Mouse (Mus musculus) myocyte (in vitro differentiated cells): ENCODE results near the gene Pdcl2. TPM values are rescaled to one million over a fixed set of nuclear protein-coding genes. Genes with fewer than 3 reads are reported as not detected.

ENCODE experiments used
- H3K27me3 ChIP-seq: one replicate; pipeline ENCODE4 v1.6.1; 2011; ENCODE audit not compliant: control insufficient read depth, insufficient read depth, insufficient read length
- H3K36me3 ChIP-seq: one replicate; pipeline ENCODE4 v1.6.1; 2011; ENCODE audit not compliant: control insufficient read depth, insufficient read depth
- H3K4me2 ChIP-seq: one replicate; pipeline ENCODE4 v1.6.1; 2011; ENCODE audit warnings: low read depth, control low read depth
- H3K4me3 ChIP-seq: one replicate; pipeline ENCODE4 v1.5.1; 2011; ENCODE audit warnings: mild to moderate bottlenecking, control low read depth, moderate library complexity
- H3K79me2 ChIP-seq: one replicate; pipeline ENCODE4 v1.6.1; 2011; ENCODE audit not compliant: control insufficient read depth, insufficient read depth
- H3ac ChIP-seq: one replicate; pipeline ENCODE4 v1.6.1; 2011; ENCODE audit not compliant: control insufficient read depth, insufficient read length
- CEBPB ChIP-seq: IDR thresholded peaks from 2 replicates; pipeline ENCODE4 v1.6.1; 2011; ENCODE audit warnings: mild to moderate bottlenecking, moderate library complexity; ENCODE audit not compliant: poor library complexity, insufficient read depth, severe bottlenecking
- E2F4 ChIP-seq: IDR thresholded peaks from one replicate; pipeline ENCODE4 v1.6.1; 2011; ENCODE audit warnings: mild to moderate bottlenecking, control low read depth, moderate library complexity; ENCODE audit not compliant: insufficient read depth
- MAX ChIP-seq: IDR thresholded peaks from one replicate; pipeline ENCODE4 v1.6.1; 2011; ENCODE audit warnings: low read depth, mild to moderate bottlenecking, control low read depth
- MYOD1 ChIP-seq, 3 experiments: IDR thresholded peaks; one replicate each; pipeline ENCODE4 v1.6.1; 2011; ENCODE audit warnings: control low read depth in 2 of 3, low read depth in 2 of 3, mild to moderate bottlenecking in 2 of 3, moderate library complexity in 1 of 3; ENCODE audit not compliant: insufficient read length in 2 of 3, control insufficient read depth in 1 of 3
- MYOG ChIP-seq, 3 experiments: IDR thresholded peaks; one replicate each; pipeline ENCODE4 v1.6.1; 2011; ENCODE audit warnings: control low read depth in 2 of 3, low read depth in 2 of 3, mild to moderate bottlenecking in 2 of 3; ENCODE audit not compliant: insufficient read length in 2 of 3, control insufficient read depth in 1 of 3, insufficient read depth in 1 of 3
- POLR2A ChIP-seq: IDR thresholded peaks from one replicate; pipeline ENCODE4 v1.6.1; 2011; ENCODE audit warnings: low read depth, mild to moderate bottlenecking, control low read depth, moderate library complexity; ENCODE audit not compliant: insufficient read length
- POLR2AphosphoS2 ChIP-seq: IDR thresholded peaks from one replicate; pipeline ENCODE4 v1.6.1; 2011; ENCODE audit warnings: low read depth, control low read depth; ENCODE audit not compliant: insufficient read length
- REST ChIP-seq: IDR thresholded peaks from one replicate; pipeline ENCODE4 v1.6.1; 2011; ENCODE audit warnings: mild to moderate bottlenecking, control low read depth, moderate library complexity; ENCODE audit not compliant: insufficient read depth, insufficient read length
- SRF ChIP-seq: IDR thresholded peaks from one replicate; pipeline ENCODE4 v1.6.1; 2011; ENCODE audit warnings: low read depth; ENCODE audit not compliant: control insufficient read depth, insufficient read length
- TCF12 ChIP-seq: IDR thresholded peaks from one replicate; pipeline ENCODE4 v1.6.1; 2011; ENCODE audit warnings: mild to moderate bottlenecking, control low read depth; ENCODE audit not compliant: poor library complexity, insufficient read depth, severe bottlenecking
- TCF3 ChIP-seq: IDR thresholded peaks from one replicate; pipeline ENCODE4 v1.6.1; 2011; ENCODE audit warnings: low read depth, control low read depth; ENCODE audit not compliant: insufficient read length
- USF1 ChIP-seq: IDR thresholded peaks from one replicate; pipeline ENCODE4 v1.6.1; 2011; ENCODE audit warnings: low read depth, mild to moderate bottlenecking, control low read depth, moderate library complexity
- polyA plus RNA-seq: library from polyadenylated mRNA; unstranded; fragments of >200 nt; fragmentation: generic; extraction: Trizol; gene quantifications from one replicate; pipeline ENCODE4 v1.2.1, GENCODE M21; 2012; ENCODE audit warnings: missing spikeins

Gene Pdcl2
- polyA plus RNA-seq, 1 experiment = not detected

DNA sequence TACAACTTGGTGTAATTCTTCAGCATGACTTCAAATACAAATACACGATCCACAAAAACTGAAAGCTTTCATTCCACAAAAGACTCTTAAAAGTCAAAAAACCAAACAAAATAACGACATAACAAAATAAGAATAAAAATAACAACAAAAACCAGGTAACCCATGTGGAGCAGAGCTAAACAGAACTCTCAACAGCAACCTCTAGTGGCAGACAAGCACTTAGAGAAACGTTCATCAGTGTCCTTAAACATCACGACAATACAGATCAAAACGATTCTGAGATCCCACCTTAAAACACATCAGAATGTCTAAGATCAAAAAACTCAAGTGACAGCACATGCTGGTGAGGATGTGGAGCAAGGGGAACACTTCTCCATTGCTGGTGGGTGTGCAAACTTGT is 43.9 kb downstream of the Pdcl2 start:
- H3ac ChIP-seq = no peak overlapping the region
- no peak overlapping the region for H3K4me3 ChIP-seq
- H3K36me3 ChIP-seq = no peaks in the 10 kb centered on the region
- TF ChIP-seq SRF = no peak
- TF ChIP-seq USF1 = no peak
- no peak for TF ChIP-seq E2F4
- TF ChIP-seq TCF12 = no peak
- H3K79me2 ChIP-seq = peaks cover 87% of the 10 kb centered on the region
- no peaks in the 10 kb centered on the region for H3K27me3 ChIP-seq
- no peak overlapping the region for H3K4me2 ChIP-seq

- TF ChIP-seq MAX (no peak), USF1 (no peak), SRF (no peak), TCF12 (no peak), POLR2AphosphoS2 (no peak), CEBPB (no peak), REST (no peak), MYOD1 (IDR thresholded peaks at IDR 0.05; ENCODE audit: control insufficient read depth in 1 of 3, insufficient read length in 2 of 3, low read depth in 2 of 3) (no peak), POLR2A (no peak), MYOG (IDR thresholded peaks at IDR 0.05; ENCODE audit: control insufficient read depth in 1 of 3, insufficient read depth in 1 of 3, insufficient read length in 2 of 3, low read depth in 2 of 3) (no peak), E2F4 (no peak), TCF3 (no peak)
- H3K36me3 ChIP-seq = no peaks in the 10 kb centered on the region
- H3K27me3 ChIP-seq = no peaks in the 10 kb centered on the region
- no peak overlapping the region for H3K4me3 ChIP-seq
- no peak overlapping the region for H3ac ChIP-seq
- peaks cover 80% of the 10 kb centered on the region for H3K79me2 ChIP-seq
- no peak overlapping the region for H3K4me2 ChIP-seq
Measured at GRCm38 (mm10) chr5:76285699-76286098, 45.3 kb downstream of the Pdcl2 start.

GRCm38 (mm10) chr5:76283890-76284289 is 47.1 kb downstream of the Pdcl2 start:
- H3K79me2 ChIP-seq = peaks cover 73% of the 10 kb centered on the region
- TF ChIP-seq POLR2AphosphoS2 (no peak), POLR2A (no peak), TCF3 (no peak), REST (no peak), USF1 (no peak), MAX (no peak), SRF (no peak), MYOD1 (IDR thresholded peaks at IDR 0.05; ENCODE audit: control insufficient read depth in 1 of 3, insufficient read length in 2 of 3, low read depth in 2 of 3) (no peak), CEBPB (no peak)

DNA sequence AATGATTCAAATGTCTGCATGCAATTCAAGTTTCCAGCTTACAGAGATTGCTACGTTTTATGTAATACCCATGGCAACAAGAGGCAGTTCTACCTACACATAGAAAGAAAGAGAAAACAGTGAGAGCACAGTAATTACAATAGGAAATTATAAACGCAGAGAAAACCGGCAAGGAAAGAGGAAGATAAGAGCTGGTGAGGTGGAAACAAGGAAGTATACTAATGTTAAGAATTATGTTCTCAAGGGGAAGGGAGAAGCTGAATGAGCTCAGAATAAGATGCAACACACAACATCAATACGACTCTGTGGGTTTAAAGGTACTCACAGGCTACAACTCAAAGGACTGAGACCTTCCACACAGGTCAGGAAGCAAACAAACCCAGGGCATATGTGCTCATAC is 56.0 kb downstream of the Pdcl2 start:
- Histone ChIP-seq H3K4me3 (no peak overlapping the region), H3K79me2 (peaks cover 8% of the 10 kb centered on the region), H3ac (no peak overlapping the region), H3K4me2 (no peak overlapping the region), H3K27me3 (no peaks in the 10 kb centered on the region), H3K36me3 (peaks cover 21% of the 10 kb centered on the region)
- TF ChIP-seq MYOG (IDR thresholded peaks at IDR 0.05; ENCODE audit: control insufficient read depth in 1 of 3, insufficient read depth in 1 of 3, insufficient read length in 2 of 3, low read depth in 2 of 3) = no peak
- TF ChIP-seq MAX = no peak
- no peak for TF ChIP-seq POLR2A
- no peak for TF ChIP-seq SRF
- no peak for TF ChIP-seq MYOD1 (IDR thresholded peaks at IDR 0.05; ENCODE audit: control insufficient read depth in 1 of 3, insufficient read length in 2 of 3, low read depth in 2 of 3)
- TF ChIP-seq CEBPB = no peak
- TF ChIP-seq POLR2AphosphoS2 = no peak
- no peak for TF ChIP-seq TCF3
- TF ChIP-seq REST = no peak

More at GRCm38 (mm10) chr5:76283890-76284289, 47.1 kb downstream of the Pdcl2 start:
- Histone ChIP-seq H3K36me3 (no peaks in the 10 kb centered on the region), H3K27me3 (no peaks in the 10 kb centered on the region), H3K4me2 (no peak overlapping the region), H3ac (no peak overlapping the region), H3K4me3 (no peak overlapping the region)

Other genes with a start within 250 kb of the Pdcl2 start
- 12.0 TPM for gene Srd5a3, start 190.9 kb downstream of the Pdcl2 start, polyA plus RNA-seq
- gene Tmem165, start 147.3 kb downstream of the Pdcl2 start, polyA plus RNA-seq = 28.1 TPM
- gene Clock, start 26.4 kb downstream of the Pdcl2 start, polyA plus RNA-seq = 5.3 TPM
- not detected for gene Nmu, start 32.6 kb upstream of the Pdcl2 start, polyA plus RNA-seq
- not detected for gene Gm7271, start 152.9 kb upstream of the Pdcl2 start, polyA plus RNA-seq
- gene Exoc1, start 198.2 kb upstream of the Pdcl2 start, polyA plus RNA-seq = 16.8 TPM